Mouse (Mus musculus) spleen, adult 12 weeks (tissue): ENCODE data around the gene Fosl1.

Experiments
- DNase-seq: peaks from one replicate; pipeline ENCODE4 v3.0.0; 2022; ENCODE audit warnings: low spot score

Fosl1 gene

GRCm38 (mm10) chr19:5456922-5457745 lies 9.8 kb downstream of the Fosl1 start:
- peak; percentile 85 for DNase-seq

GRCm38 (mm10) chr19:5457746-5458442 lies 10.5 kb downstream of the Fosl1 start, which contains the start of gene Ccdc85b:
Gene Ccdc85b (minus strand): TSS chr19:5457894.
- no peak for DNase-seq

- no peak for DNase-seq
Observed at GRCm38 (mm10) chr19:5459019-5459418, 11.7 kb downstream of the Fosl1 start.

GRCm38 (mm10) chr19:5459896-5460295 lies 12.5 kb downstream of the Fosl1 start:
- DNase-seq = no peak

- peak; percentile 78 for DNase-seq
Observed at GRCm38 (mm10) chr19:5460465-5460911, 13.1 kb downstream of the Fosl1 start, which contains the start of gene Fibp. Gene Fibp (plus strand): TSS chr19:5460615.

GRCm38 (mm10) chr19:5461411-5461810 lies 14.1 kb downstream of the Fosl1 start:
- no peak for DNase-seq

DNA sequence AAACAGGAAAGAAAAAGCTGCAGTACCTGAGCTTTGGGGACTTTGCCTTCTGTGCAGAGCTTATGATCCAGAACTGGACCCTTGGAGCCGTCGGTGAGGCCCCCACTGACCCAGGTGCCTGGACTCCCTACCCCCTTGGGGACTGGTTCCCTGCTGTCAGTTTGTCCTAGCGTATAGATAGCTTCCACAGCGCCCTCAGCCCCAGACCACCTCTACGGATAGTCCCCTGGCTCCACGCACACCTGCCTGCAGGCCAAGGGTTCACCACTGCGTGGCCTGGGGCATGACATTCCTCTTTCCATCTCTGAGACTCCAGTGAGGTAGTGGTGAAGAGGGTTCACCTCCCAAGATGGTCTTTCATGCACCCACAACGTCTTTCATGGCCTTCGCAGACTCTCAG lies 15.9 kb downstream of the Fosl1 start:
- no peak for DNase-seq

DNA sequence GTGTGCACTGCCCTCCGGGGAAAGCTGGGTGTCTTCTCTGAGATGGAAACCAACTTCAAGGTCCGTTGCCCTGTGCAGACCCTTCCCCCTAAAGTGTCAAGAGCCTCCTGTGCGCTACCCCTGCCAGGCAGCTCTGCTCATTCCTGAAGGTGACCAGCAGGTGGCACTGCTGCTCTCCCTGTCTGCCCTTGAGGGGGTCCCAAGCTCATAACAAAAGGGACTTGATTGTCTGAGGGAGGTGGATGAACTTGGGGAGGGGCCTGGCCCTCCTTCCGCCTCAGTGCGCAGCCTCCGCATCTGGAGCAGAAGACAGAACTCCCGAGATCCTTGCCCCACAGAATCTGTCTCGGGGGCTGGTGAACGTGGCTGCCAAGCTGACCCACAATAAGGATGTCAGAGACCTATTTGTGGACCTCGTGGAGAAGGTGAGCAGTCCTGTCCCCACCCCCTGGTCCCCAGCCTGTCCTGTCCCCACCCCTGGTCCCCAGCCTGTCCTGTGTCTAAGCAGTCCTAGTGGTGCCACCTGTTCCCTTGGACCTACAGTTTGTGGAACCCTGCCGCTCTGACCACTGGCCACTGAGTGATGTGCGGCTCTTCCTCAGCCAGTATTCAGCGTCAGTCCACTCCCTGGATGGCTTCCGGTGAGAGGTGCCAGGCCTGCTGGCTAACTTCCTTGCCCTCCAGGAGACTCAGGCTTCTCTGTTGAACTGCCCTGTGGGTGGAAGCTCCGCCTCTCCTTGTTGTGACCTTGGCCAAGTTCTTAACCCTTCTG lies 16.6 kb downstream of the Fosl1 start:
- DNase-seq = no peak

- DNase-seq = no peak
Observed at GRCm38 (mm10) chr19:5465037-5465436, 17.7 kb downstream of the Fosl1 start.

DNA sequence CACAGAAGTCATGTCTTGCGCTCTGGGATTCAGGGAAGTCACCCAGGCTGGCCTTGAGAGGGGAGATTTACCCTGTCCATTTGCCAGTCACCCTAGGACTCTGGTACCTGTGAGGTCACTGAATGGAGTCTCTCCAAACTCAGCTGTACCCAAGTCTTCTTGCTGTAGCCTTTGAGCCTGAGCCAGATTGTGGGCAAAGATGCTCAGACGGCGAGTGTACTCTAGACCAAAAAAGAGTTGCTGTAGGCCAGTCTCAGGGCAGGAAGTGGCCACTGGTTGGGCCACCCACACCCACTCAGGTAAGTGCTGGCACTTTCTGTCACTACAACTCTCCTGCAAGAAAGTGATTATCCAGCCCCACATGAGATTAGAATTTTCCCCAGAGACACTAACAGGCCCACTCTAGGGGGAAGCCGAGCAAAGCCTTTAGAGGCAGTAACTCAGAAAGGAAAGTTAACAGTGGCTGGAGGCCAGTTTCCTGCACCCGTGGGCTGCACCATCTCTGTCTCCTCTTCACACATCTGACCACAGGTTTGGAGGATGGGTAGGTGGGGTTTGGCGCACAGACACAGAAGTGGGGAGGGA lies 19.7 kb downstream of the Fosl1 start:
- DNase-seq = no peak

- DNase-seq = no peak
Observed at GRCm38 (mm10) chr19:5468374-5468773, 21.0 kb downstream of the Fosl1 start, which contains the start of gene Ctsw. Gene Ctsw (minus strand): TSS chr19:5468507.

- DNase-seq = no peak
Observed at GRCm38 (mm10) chr19:5471846-5472245, 24.5 kb downstream of the Fosl1 start.

DNA sequence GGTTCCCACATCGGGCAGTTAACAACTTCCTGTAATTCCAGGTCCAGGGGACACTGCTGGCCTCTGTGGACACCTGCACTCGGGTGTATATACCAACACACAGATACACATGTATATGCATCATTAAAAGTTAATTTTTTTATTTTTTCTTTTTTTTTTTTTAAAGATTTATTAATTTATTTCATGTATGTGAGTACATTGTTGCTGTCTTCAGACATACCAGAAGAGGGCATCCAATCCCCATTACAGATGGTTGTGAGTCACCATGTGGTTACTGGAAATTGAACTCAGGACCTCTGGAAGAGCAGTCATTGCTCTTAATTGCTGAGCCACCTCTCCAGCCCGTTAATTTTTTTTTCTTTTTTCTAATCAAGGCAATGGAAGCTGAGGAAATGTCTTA lies 25.5 kb downstream of the Fosl1 start:
- DNase-seq = no peak

DNA sequence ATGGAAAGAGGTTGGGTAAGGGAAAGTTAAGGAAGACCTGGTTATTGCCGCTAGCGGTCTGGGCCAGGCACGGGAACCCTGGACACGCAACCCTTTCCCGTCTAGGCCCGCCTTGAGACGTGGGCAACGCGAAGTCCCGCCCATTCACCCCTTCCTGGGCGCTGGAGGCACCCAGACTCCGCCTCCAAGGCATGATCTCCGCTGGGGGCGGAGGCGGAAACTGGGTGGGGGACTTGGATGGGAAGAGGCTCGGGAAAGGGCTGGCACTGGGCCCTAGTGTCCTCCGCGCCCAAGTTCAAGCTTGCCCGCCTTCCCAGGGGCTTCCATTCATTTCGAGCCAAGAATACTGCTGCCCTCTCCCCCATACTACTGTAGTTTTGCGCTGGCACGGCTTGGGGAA lies 26.4 kb downstream of the Fosl1 start, which contains the start of gene Efemp2:
Gene Efemp2, plus strand, starts transcription at position 235 of the 400 bp plus-strand sequence.
- DNase-seq = no peak

DNA sequence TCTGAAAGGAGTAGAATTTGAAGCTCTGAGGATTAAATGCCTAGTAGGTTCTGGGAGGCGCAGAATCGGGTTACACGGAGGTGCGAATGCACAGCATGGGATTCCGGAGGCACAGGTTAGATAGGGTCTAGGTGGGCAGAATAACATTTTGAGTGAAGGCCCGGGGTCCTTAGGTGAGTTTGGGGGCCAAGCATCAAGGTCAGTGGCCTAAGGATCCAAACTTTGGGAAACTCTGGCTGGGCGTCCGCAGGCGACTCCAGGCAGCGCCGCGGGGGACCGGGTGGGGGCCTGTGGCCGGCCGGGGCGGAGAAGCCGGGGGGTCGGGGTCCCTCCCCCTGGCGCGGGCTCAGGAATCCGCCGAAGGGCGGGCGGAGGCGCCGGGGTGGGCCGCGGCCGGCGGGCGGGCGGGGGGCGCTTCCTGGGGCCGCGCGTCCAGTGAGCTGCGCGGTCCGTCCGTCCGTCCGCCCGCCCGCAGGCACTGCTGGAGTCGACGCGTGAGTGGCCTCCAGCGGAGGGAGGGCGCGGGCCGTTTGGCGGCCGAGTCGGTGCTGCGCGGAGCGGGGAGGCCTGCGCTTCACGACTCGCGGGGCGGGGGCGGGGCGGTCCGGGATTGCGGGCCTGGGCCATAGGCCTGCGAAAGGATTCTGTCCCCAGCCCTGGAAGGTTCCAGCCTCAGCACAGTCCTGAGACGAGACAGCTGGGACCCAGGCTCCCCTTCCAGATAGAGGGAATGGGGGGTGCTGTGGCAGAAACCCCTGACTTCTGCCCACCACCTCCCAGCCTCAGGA lies 27.1 kb downstream of the Fosl1 start:
- no peak for DNase-seq

DNA sequence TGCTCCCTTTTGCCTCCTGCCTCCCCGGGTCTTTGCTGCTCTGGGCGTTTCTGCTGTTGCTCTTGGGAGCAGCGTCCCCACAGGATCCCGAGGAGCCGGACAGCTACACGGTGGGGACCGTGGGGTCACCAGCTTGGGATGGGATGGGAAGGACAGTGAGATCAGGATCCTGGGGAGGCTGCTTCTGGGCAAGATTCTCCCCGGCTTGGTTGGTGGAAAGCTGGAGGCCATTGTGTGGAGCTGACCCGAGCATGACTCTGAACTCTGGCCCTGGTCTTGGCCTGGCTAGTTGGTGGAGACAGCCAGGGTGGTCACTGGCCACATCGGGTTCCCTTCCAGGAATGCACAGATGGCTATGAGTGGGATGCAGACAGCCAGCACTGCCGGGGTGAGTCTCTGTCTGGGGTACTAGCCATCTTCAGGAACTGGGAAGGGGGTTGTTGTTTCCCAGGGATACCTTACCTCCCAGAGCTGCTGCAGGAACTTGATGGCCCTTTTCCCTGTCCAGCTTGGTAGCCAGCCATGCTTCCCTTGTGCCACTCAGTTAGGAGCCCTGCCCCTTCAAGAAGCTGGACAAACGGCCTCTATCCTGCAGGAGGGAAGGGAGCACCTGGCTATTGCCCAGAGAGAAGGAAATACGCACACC lies 27.8 kb downstream of the Fosl1 start:
- no peak for DNase-seq

- DNase-seq = no peak
Observed at GRCm38 (mm10) chr19:5477004-5477667, 29.8 kb downstream of the Fosl1 start.

- no peak for DNase-seq
Observed at GRCm38 (mm10) chr19:5477668-5478300, 30.4 kb downstream of the Fosl1 start.

DNA sequence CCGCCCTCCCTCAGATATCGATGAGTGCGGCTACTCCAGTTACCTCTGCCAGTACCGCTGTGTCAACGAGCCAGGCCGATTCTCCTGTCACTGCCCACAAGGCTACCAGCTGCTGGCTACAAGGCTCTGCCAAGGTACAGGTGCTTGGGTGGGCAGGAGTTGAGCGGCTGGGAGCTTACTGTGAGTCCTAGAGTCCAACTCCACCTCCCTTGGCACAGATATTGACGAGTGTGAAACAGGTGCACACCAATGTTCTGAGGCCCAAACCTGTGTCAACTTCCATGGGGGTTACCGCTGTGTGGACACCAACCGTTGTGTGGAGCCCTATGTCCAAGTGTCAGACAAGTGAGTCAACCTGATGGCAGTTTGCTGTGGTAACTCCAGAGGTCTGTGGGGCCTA lies 32.7 kb downstream of the Fosl1 start:
- no peak for DNase-seq

- no peak for DNase-seq
Observed at GRCm38 (mm10) chr19:5481398-5481797, 34.1 kb downstream of the Fosl1 start.
